11 mouse cellular contexts compared by ENCODE assay signal in the genomic region with DNA sequence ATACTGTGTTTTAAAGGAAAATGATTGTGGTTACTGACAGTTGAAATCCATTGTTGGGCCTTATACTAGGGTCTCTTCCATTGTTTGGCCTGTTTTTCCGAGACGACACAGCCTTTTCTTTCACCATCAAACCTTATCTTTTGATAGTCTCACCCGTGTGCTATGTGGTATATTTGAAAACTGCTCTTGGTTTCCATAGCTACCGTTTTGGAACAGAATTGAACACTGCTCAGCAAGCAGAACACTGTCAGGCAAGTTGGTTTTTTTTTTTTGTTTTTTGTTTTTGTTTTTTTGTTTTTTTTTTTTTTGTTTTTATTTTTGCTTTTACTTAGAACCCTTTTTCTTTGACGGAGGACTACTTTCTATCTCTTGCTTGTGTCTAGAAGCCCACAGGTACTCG. TPM values are rescaled to one million over a fixed set of nuclear protein-coding genes. Genes with fewer than 3 reads are reported as not detected.
DNase-seq lines count a peak whose midpoint lies in the region; ATAC-seq and TF ChIP-seq lines count a peak whose summit lies in the region.
"Had no signal": no experiment of that assay in that cellular context is flagged by ENCODE, and none has a peak within 500 bp of the region (broad histone marks: within the 10 kb centered on the region; RNA-seq: fewer than 3 reads in every experiment).

No protein-coding gene starts in this region.

- no peak for TF ChIP-seq CTCF in lung, postnatal 0 days (IDR thresholded peaks at IDR 0.05)

- no peaks in the 10 kb centered on the region for H3K27me3 ChIP-seq in heart, embryonic 10.5 days (ENCODE audit: insufficient read depth, poor library complexity, severe bottlenecking)
- no peaks in the 10 kb centered on the region for H3K27me3 ChIP-seq in lung, postnatal 0 days (replicated peaks; ENCODE audit: insufficient read depth, low read length)
- H3K27me3 ChIP-seq in hindbrain, embryonic 14.5 days (ENCODE audit: control insufficient read depth, insufficient read depth, low read length): no peaks in the 10 kb centered on the region
- no peaks in the 10 kb centered on the region for H3K27me3 ChIP-seq in neural tube, embryonic 15.5 days (replicated peaks)
- no peaks in the 10 kb centered on the region for H3K27me3 ChIP-seq in kidney, embryonic 16.5 days (ENCODE audit: insufficient read depth, low read length)
- H3K27me3 ChIP-seq: limb, embryonic 13.5 days had no signal

- no peaks in the 10 kb centered on the region for H3K9me3 ChIP-seq in heart, embryonic 10.5 days
- no peaks in the 10 kb centered on the region for H3K9me3 ChIP-seq in lung, postnatal 0 days (ENCODE audit: low read length)
- no peaks in the 10 kb centered on the region for H3K9me3 ChIP-seq in hindbrain, embryonic 14.5 days (ENCODE audit: control insufficient read depth, low read length)
- no peaks in the 10 kb centered on the region for H3K9me3 ChIP-seq in neural tube, embryonic 15.5 days (replicated peaks)
- no peaks in the 10 kb centered on the region for H3K9me3 ChIP-seq in kidney, embryonic 16.5 days (ENCODE audit: low read length)
- H3K9me3 ChIP-seq: limb, embryonic 13.5 days had no signal

- peak overlapping the region; percentile 90; the same call in 1 of the 2 replicates for H3K27ac ChIP-seq in heart, embryonic 10.5 days
- H3K27ac ChIP-seq in lung, postnatal 0 days (ENCODE audit: low read length): no peak overlapping the region
- H3K27ac ChIP-seq in hindbrain, embryonic 14.5 days: peak overlapping the region; percentile 98
- H3K27ac ChIP-seq in neural tube, embryonic 15.5 days (replicated peaks): peak overlapping the region; percentile 46
- H3K27ac ChIP-seq in kidney, embryonic 16.5 days (ENCODE audit: low read length): no peak overlapping the region
- H3K27ac ChIP-seq: limb, embryonic 13.5 days had no signal

- H3K4me2 ChIP-seq in lung, postnatal 0 days (replicated peaks; ENCODE audit: low read depth, low read length): peak overlapping the region; percentile 73; the same call in 1 of the 2 replicates
- H3K4me2 ChIP-seq in hindbrain, embryonic 14.5 days (replicated peaks): peak overlapping the region; percentile 64
- peak overlapping the region; percentile 67 for H3K4me2 ChIP-seq in neural tube, embryonic 15.5 days
- H3K4me2 ChIP-seq in kidney, embryonic 16.5 days (replicated peaks; ENCODE audit: low read depth, low read length): no peak overlapping the region

- no peaks in the 10 kb centered on the region for H3K36me3 ChIP-seq in heart, embryonic 10.5 days
- H3K36me3 ChIP-seq in lung, postnatal 0 days (ENCODE audit: insufficient read depth, low read length): no peaks in the 10 kb centered on the region
- H3K36me3 ChIP-seq in hindbrain, embryonic 14.5 days (replicated peaks; ENCODE audit: control insufficient read depth, insufficient read depth): no peaks in the 10 kb centered on the region
- H3K36me3 ChIP-seq in neural tube, embryonic 15.5 days: no peaks in the 10 kb centered on the region
- no peaks in the 10 kb centered on the region for H3K36me3 ChIP-seq in kidney, embryonic 16.5 days (ENCODE audit: insufficient read depth, low read length)
- H3K36me3 ChIP-seq: limb, embryonic 13.5 days had no signal

- WGBS in heart, embryonic 10.5 days: 51% methylated on average over 6 of the region's 6 CpGs
- WGBS in lung, postnatal 0 days: 57% methylated on average over 6 of the region's 6 CpGs
- WGBS in hindbrain, embryonic 14.5 days: 39% methylated on average over 6 of the region's 6 CpGs
- WGBS in neural tube, embryonic 15.5 days: 38% methylated on average over 6 of the region's 6 CpGs
- WGBS in kidney, embryonic 16.5 days: 87% methylated on average over 6 of the region's 6 CpGs

- DNase-seq in heart, embryonic 10.5 days (ENCODE audit: low spot score): no peak
- DNase-seq in heart, adult 11 months: no peak
- no peak for DNase-seq in lung, postnatal 0 days (ENCODE audit: low spot score)
- DNase-seq in lung, postnatal 4 days: no peak
- no peak for DNase-seq in hindbrain, embryonic 14.5 days (ENCODE audit: low spot score)
- DNase-seq in retina, embryonic 14.5 days (ENCODE audit: low spot score): no peak
- DNase-seq: adrenal gland, postnatal 36 days had no signal

- peak overlapping the region; percentile 62 for H3K4me3 ChIP-seq in heart, embryonic 10.5 days
- 0 out of 2 replicates have a peak overlapping the region, but pooled peaks have one; percentile 43 for H3K4me3 ChIP-seq in lung, postnatal 0 days (ENCODE audit: low read depth, low read length)
- H3K4me3 ChIP-seq in hindbrain, embryonic 14.5 days (replicated peaks; ENCODE audit: low read length): peak overlapping the region; percentile 59
- H3K4me3 ChIP-seq in neural tube, embryonic 15.5 days (replicated peaks): peak overlapping the region; percentile 59
- H3K4me3 ChIP-seq in kidney, embryonic 16.5 days (ENCODE audit: low read length): no peak overlapping the region
- H3K4me3 ChIP-seq: limb, embryonic 13.5 days had no signal

- H3K9ac ChIP-seq in lung, postnatal 0 days (replicated peaks; ENCODE audit: low read depth): no peak overlapping the region
- H3K9ac ChIP-seq in hindbrain, embryonic 14.5 days: peak overlapping the region; percentile 87
- peak overlapping the region; percentile 57 for H3K9ac ChIP-seq in neural tube, embryonic 15.5 days (replicated peaks)
- no peak overlapping the region for H3K9ac ChIP-seq in kidney, embryonic 16.5 days (replicated peaks; ENCODE audit: low read length)
- H3K9ac ChIP-seq: limb, embryonic 13.5 days had no signal

- no peak for ATAC-seq in lung, postnatal 0 days
- ATAC-seq in hindbrain, embryonic 14.5 days (ENCODE audit: low FRiP score): no peak
- no peak for ATAC-seq in neural tube, embryonic 15.5 days (ENCODE audit: low FRiP score)
- no peak for ATAC-seq in kidney, embryonic 16.5 days (ENCODE audit: low FRiP score, low TSS enrichment)
- ATAC-seq: inflammation-experienced regulatory T-cells, adult 6 months had no signal

- TF ChIP-seq EP300 in lung, postnatal 0 days (IDR thresholded peaks at IDR 0.05): no peak

- H3K4me1 ChIP-seq in heart, embryonic 10.5 days: peaks cover 38% of the 10 kb centered on the region; the same call in 1 of the 2 replicates
- H3K4me1 ChIP-seq in lung, postnatal 0 days (ENCODE audit: insufficient read depth, low read depth, low read length): peaks cover 12% of the 10 kb centered on the region; the same call in 1 of the 2 replicates
- H3K4me1 ChIP-seq in hindbrain, embryonic 14.5 days (replicated peaks; ENCODE audit: control insufficient read depth, insufficient read depth, low read length): peaks cover 32% of the 10 kb centered on the region
- peaks cover 34% of the 10 kb centered on the region for H3K4me1 ChIP-seq in neural tube, embryonic 15.5 days
- H3K4me1 ChIP-seq in kidney, embryonic 16.5 days (ENCODE audit: insufficient read depth, low read length): no peaks in the 10 kb centered on the region

RNA-seq across cellular contexts. Expression of gene St7, which starts 58.2 kb away (rescaled TPM):
- 24.0 and 24.9 TPM in 2 replicates for polyA plus RNA-seq in heart, embryonic 10.5 days (2016; fragmentation: Nextera tagmentation; extraction: Ambion mirVana)
- polyA plus RNA-seq in lung, postnatal 0 days (2015; fragmentation: Nextera tagmentation; extraction: Ambion mirVana): 23.7 and 24.5 TPM in 2 replicates
- 53.3 and 54.5 TPM in 2 replicates for polyA plus RNA-seq in hindbrain, embryonic 14.5 days (2014; fragmentation: Nextera tagmentation; extraction: Ambion mirVana)
- polyA plus RNA-seq in neural tube, embryonic 15.5 days (2015; fragmentation: Nextera tagmentation; extraction: Ambion mirVana): 53.8 and 59.2 TPM in 2 replicates
- 19.8 and 20.6 TPM in 2 replicates for polyA plus RNA-seq in kidney, embryonic 16.5 days (2015; fragmentation: Nextera tagmentation; extraction: Ambion mirVana)

Comparison
In these comparisons a context has a peak if more than half of its experiments do, and no peak if none do; other contexts are left out.
1. H3K27ac ChIP-seq: peak in heart, embryonic 10.5 days (single experiment), hindbrain, embryonic 14.5 days (single experiment) and neural tube, embryonic 15.5 days (single experiment); none in lung, postnatal 0 days (single experiment) and kidney, embryonic 16.5 days (single experiment).
2. H3K9ac ChIP-seq: peak in hindbrain, embryonic 14.5 days (single experiment) and neural tube, embryonic 15.5 days (single experiment); none in lung, postnatal 0 days (single experiment) and kidney, embryonic 16.5 days (single experiment).